Mouse (Mus musculus): ENCODE data around the gene Gnpda2. TPM values are rescaled to one million over a fixed set of nuclear protein-coding genes. Genes with fewer than 3 reads are reported as not detected.

The Gnpda2 gene
- polyA plus RNA-seq, 1 experiment from 2014 or later, result 28.3 TPM

DNA sequence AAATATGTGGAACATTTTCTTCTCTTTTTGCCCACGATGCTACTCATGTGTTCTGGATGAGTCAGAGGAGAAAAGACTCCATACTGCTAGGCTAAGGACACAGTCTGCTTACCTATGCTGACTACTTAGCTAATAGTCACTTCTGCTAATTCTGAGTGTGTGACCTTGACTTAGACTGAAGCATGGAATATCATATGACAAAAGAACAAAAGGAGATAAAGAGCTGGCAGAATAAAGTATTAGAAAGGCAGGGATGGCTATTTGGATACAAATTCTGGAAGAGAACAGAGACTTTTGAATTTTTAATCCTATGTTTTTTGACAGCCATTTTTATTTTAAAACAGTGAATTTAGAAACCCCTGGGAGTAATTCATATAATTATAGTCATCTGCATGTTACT, 50.5 kb downstream of the Gnpda2 start:
- H3K4me1 ChIP-seq (ENCODE audit: control insufficient read depth, insufficient read depth, low read length), result no peaks in the 10 kb centered on the region
- H3K9ac ChIP-seq (ENCODE audit: low read length), result no peak overlapping the region
- no peak overlapping the region for H3K4me3 ChIP-seq (ENCODE audit: low read depth, low read length)
- H3K27ac ChIP-seq (replicated peaks; ENCODE audit: low read depth, low read length), result no peak overlapping the region
- no peaks in the 10 kb centered on the region for H3K27me3 ChIP-seq (ENCODE audit: control insufficient read depth, insufficient read depth, low read length)
- no peak for ATAC-seq (ENCODE audit: insufficient number of reproducible peaks, low FRiP score, low TSS enrichment, low read depth)
- WGBS, result 84% methylated on average over 1 of the region's 1 CpGs
- no peak overlapping the region for H3K4me2 ChIP-seq (ENCODE audit: low read depth, severe bottlenecking)
- H3K36me3 ChIP-seq (ENCODE audit: control insufficient read depth, insufficient read depth, low read length), result no peaks in the 10 kb centered on the region
- DNase-seq (ENCODE audit: low spot score), result no peak
- no peaks in the 10 kb centered on the region for H3K9me3 ChIP-seq (ENCODE audit: control insufficient read depth, low read length)

DNA sequence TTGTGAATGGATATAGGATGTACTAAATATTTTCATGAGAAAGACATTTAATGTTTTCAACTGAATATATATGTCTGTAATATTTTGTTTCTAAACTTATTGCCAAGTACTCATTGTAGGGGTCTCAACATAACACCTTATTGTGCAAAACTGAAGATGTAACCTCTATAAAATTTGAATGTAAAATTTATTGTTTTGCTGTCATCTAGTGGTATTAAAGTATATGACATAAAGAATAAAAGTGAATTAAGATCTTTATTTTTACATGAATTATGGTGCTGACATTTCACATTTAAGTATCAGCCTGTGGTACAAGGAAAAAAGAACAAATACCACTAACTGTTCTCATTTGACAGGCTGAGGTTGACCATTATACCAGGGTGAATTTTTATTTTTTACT, 68.2 kb downstream of the Gnpda2 start:
- ATAC-seq (ENCODE audit: insufficient number of reproducible peaks, low FRiP score, low TSS enrichment, low read depth) (no peak), DNase-seq (ENCODE audit: low spot score) (no peak)
- H3K27ac ChIP-seq (replicated peaks; ENCODE audit: low read depth, low read length), result no peak overlapping the region
- H3K9me3 ChIP-seq (ENCODE audit: control insufficient read depth, low read length), result no peaks in the 10 kb centered on the region
- no peaks in the 10 kb centered on the region for H3K36me3 ChIP-seq (ENCODE audit: control insufficient read depth, insufficient read depth, low read length)
- no peak overlapping the region for H3K4me2 ChIP-seq (ENCODE audit: low read depth, severe bottlenecking)
- H3K27me3 ChIP-seq (ENCODE audit: control insufficient read depth, insufficient read depth, low read length), result no peaks in the 10 kb centered on the region
- no peak overlapping the region for H3K4me3 ChIP-seq (ENCODE audit: low read depth, low read length)
- no peaks in the 10 kb centered on the region for H3K4me1 ChIP-seq (ENCODE audit: control insufficient read depth, insufficient read depth, low read length)
- no peak overlapping the region for H3K9ac ChIP-seq (ENCODE audit: low read length)

Other genes with a start within 250 kb of the Gnpda2 start
- not detected in 2 replicates for gene Yipf7, start 49.7 kb downstream of the Gnpda2 start, polyA plus RNA-seq (2014; fragmentation: Nextera tagmentation; extraction: Ambion mirVana)
- 47.9 and 54.2 TPM in 2 replicates for gene Guf1, start 35.4 kb downstream of the Gnpda2 start, polyA plus RNA-seq (2014; fragmentation: Nextera tagmentation; extraction: Ambion mirVana)